Mouse (Mus musculus): ENCODE data around the gene Ifng.
"Not testable (repeated sequence)": the region's sequence is repeated elsewhere in the genome, so short reads cannot be mapped to it uniquely, and the experiment has no call there.

The Ifng gene

DNA sequence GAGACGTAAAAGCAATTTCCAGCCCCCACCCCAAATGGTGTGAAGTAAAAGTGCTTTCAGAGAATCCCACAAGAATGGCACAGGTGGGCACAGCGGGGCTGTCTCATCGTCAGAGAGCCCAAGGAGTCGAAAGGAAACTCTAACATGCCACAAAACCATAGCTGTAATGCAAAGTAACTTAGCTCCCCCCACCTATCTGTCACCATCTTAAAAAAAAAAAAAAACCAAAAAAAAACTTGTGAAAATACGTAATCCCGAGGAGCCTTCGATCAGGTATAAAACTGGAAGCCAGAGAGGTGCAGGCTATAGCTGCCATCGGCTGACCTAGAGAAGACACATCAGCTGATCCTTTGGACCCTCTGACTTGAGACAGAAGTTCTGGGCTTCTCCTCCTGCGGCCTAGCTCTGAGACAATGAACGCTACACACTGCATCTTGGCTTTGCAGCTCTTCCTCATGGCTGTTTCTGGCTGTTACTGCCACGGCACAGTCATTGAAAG is at the start of gene Ifng:
Gene Ifng (plus strand): TSS at position 305 of the 499 bp plus-strand sequence.
- no peak for DNase-seq

DNA sequence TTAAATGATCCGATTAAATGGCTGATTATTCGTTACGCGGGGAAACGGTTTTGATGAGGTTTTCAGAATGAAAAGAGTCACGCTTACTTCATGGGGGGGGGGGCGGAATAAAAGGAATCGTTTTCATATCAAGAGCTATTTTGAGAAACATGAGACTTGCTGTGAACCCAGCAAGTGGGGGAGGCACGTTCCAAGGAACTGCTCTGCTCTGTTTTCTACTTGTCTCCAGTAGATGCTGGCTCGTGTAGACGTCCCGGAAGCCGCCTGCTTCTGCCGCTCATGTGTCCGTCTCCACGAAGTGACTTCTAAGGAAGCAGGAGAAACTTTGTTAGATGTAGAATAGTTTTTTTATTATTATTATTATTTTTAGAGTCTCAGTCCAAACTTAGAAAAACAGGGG is 40.9 kb upstream of the Ifng start:
- peak; percentile 6 to 19 for DNase-seq

DNA sequence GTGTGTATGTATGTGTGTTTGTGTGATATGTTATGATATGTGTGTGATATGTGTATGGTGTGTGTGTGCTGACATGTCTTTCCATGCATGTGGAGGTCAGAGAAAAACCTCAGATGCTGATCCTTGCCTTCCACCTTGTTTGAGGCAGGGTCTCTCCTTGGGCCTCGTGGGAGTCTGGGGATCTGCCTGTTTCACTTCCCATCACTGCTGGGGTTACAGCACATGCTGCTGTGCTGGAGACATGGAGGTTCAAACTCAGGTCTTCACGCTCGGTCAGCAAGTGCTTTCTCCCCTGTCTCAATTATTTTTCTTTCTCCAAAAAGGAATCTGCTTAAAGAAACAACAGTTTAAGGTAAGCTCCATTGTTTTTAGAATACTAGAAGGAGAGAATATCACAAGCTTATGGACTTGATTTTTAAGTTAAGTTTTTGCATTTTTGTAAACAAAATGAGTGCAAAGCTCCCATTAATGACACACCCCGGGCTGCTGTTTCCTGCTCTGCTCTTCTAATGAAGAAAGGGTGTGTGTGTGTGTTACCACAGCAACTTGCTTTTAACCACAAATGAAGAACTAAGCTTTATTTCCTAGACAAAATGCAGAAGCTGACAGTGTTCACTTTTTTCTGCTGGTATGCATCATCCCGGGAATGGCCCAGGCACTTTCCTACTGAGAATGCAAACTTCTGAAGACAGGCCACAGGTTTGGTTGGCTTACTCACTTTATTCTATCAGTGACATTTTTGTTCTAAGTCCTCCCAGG is 34.2 kb upstream of the Ifng start:
- DNase-seq = no peak

DNA sequence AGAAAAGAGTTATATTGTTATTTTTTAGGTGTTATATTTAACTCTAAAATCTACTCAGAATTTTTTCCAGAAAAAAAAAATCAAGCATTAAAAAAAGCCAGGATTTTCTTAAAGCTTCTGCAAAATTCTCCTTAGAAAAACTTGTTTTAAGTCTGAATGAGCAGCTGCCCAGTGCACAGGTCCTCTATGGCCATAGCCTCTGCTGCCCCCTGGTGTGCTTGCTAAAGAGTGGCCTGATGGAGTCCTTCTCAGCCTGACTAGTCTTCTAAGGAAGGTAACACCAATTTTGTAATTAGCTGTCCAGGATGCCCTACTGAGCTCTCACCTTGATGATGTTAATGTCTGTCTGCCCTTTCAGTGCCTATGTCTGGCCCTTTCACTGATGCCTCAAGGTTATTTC is 29.5 kb upstream of the Ifng start:
- no peak for DNase-seq

DNA sequence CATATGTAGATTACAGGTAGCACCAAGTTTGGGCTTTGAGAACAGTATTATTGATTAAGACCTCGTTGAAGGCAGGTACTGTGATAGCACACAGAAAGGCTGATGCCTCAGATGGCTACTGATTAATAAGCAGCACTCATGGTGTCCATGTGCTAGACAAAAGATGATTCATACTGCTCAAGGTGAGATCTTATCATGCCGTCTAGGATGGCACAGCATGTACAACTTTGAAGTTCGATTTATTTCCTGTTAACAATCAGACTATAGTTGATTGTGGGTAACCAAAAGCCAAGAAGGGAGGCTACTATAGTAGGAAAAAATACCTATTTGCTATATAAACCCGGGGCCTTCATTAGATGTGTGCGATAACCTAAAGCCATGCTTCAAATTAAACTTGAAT is 28.1 kb upstream of the Ifng start:
- no peak for DNase-seq

DNA sequence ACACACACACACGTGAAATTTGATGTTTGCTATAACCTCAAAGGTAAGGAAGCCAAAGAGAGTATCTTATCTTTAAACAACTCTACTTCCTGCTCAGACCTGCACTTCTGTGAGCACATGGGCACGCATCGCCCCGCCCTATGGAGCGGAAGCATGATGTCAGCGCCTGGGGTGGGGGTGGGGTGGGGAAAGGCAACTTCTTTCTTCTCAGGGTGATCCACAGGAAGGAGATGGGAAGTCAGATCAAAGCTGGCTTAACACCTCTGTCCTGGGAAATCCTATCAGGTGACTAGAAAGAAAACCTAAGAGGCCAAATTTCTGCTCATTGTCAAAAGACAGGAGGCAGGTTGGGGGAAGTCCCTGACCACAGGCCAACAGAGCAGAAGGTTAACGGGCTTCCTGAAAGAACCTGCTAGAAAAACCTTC is 21.8 kb upstream of the Ifng start:
- peak; percentile 20 to 41 for DNase-seq

DNA sequence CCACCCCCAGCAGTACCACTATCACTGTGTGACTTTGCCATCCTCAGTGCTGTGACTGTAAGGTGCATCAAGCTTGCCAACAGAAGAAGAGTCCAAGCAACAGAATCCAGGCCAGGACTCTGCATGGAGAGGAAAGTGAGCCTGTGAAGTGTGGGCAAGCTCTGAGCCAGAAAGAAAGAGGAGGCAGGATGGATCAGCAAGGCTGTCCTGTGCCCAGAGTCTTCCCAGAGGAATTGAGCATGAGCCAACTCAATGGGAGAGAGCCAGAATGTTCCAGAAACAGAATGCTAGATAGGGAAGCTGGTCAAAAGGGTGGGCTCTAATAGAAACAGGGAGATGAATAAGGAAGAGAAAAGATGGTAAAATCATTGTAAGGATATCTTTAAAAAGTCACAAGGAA is 19.9 kb upstream of the Ifng start:
- peak; percentile 84 to 88 for DNase-seq

DNA sequence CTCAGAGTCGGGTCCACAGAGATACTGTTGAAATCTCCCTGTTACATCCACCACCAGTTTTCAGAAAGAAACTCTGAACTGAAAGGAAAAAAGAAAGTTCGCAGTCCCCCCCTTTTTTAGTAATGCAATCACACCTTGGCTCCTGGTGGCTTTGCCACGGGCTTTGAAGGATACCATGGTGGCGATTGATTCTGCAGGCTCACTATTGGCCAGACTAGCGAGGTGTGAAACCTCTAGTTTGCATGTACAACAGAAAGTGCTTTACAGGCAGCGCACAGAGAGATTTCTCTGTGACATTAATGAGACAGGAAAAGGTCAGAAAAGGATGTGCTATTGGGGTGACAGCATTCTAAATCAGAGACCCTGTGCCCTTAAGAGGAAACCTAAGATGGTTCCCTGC is 5.3 kb upstream of the Ifng start:
- DNase-seq = no peak

DNA sequence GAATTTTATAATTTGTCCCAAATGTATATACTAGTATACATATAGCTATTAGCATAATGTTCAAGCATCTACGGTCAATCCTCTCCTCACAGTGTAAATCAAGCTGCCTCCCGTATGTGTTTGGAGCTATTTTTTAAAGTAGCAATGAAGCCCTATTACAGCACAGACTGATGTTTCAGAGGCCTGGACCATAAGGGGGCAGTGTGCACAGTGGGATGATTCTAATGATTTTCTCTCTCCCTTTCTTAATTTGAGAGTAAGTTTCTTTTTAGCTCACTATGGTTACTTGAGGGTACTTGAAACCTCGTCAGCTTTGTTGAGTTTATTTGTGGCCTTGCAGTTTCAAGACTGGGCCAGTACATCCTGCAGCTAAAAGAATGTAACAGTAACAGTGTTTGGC is 1.1 kb downstream of the Ifng start:
- DNase-seq = peak in 1 of 2 experiments; percentile 19

DNA sequence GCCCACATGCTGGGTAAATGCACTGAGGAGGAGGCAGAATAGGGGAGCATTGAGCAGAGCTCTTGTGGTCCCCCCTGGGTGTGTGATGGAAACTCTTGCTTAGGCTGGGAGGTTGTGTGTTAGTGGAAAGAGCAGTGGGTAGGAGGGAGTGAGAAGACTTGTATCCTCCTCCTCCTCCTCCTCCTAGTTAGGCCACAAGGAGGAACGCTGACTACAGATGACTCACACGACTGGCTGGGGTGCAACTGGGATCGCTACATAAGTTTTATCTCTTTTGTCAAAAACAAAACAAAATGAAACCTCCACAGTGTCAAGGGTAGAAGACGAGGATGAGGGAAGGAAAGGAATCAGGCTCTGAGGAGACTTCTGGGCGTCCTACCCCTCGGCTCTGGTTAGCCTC is 2.2 kb downstream of the Ifng start:
- DNase-seq = no peak

DNA sequence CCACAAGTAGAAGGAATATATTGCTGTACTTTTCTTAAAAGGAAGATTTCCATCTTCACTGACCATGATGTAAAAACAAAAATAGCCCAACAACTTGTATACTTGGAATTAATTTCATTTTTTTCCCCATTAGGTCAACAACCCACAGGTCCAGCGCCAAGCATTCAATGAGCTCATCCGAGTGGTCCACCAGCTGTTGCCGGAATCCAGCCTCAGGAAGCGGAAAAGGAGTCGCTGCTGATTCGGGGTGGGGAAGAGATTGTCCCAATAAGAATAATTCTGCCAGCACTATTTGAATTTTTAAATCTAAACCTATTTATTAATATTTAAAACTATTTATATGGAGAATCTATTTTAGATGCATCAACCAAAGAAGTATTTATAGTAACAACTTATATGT is 4.2 kb downstream of the Ifng start:
- peak in 1 of 2 experiments; percentile 13 for DNase-seq

DNA sequence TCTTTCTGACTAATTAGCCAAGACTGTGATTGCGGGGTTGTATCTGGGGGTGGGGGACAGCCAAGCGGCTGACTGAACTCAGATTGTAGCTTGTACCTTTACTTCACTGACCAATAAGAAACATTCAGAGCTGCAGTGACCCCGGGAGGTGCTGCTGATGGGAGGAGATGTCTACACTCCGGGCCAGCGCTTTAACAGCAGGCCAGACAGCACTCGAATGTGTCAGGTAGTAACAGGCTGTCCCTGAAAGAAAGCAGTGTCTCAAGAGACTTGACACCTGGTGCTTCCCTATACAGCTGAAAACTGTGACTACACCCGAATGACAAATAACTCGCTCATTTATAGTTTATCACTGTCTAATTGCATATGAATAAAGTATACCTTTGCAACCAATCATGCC is 4.7 kb downstream of the Ifng start:
- DNase-seq = no peak

DNA sequence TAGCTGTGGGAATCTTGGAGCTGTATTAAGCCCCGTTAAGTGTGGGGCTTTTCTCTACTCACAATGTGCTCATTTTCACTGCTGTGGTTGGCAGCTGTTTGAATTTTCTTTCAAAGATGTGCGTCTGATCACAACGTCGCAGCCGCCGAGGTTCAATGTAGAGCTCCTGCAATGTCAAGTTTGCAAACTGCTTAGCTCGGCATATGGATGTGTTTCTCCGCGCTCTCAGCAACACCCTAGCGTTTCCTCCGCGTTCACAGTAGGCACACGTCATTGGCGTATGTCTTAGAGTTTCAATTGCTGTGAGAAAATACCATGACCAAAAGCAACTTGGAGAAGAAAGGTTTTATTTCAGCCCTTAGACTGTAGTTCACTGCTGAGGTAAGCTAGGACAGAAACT is 5.1 kb downstream of the Ifng start:
- no peak for DNase-seq

DNA sequence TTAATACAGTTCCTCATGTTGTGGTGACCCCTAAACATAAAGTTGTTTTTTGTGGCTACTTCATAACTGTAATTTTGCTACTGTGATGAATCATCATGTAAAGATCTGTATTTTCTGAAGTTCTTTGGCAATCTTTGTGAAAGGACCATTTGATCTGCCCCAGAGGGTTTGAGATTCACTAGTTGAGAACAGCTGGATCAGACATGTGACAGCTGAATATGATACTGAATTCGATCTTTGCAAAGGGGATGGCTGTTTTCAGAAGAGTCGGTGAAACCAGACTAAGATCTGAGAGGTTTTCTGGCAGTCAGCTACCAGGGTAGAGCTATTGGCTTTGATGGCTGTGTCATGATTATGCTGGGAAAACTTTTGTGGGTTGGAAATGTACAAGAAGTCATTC is 10.9 kb downstream of the Ifng start:
- no peak for DNase-seq

DNA sequence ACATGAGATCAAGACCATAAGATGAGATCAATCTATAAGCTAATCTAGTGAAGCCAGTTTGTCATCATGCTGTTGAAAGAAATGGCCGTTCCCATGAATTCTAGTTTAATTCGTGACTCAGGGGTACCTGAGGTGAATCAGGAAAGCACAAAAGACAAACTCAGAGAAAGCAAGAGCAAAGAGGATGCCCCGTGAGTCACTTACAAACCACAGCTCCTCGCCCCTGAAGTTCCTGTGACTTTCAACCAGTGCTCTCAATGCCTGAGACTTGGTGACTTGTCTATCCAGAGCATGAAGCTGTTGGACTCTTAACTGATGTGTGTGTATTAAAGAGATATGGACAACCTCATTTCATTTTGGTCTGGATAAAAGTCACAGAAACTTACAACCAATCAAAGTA is 17.9 kb downstream of the Ifng start:
- DNase-seq = no peak

DNA sequence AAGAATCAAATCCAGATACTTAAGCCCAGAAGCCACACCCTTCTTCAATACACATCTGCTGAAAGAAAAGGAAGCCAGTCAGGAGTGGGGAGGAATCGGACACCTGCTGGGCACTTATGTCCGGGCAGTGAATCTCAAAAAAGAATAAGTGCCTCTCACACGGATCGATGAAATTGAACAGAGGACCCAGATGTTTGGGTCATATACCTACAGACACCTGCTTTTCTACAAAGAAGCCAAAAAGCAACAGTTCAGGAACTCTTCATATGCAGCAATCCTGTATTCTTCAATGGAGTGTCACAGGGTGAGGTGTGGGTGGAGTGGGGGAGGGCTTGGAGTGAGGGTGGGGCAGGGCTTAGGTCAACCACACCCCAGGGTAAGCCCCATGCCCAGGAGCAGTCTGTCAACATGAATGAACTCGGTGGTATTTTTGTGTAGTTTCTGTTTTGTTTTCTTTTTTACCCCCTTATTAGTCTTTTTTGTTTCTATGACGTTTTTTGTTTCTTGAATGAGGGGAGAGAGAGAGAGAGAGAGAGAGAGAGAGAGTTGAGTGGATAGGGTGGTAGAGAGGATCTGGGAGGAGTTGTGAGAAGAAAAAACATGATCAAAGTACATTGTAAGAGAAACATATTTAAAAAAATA is 20.4 kb downstream of the Ifng start:
- no peak for DNase-seq

DNA sequence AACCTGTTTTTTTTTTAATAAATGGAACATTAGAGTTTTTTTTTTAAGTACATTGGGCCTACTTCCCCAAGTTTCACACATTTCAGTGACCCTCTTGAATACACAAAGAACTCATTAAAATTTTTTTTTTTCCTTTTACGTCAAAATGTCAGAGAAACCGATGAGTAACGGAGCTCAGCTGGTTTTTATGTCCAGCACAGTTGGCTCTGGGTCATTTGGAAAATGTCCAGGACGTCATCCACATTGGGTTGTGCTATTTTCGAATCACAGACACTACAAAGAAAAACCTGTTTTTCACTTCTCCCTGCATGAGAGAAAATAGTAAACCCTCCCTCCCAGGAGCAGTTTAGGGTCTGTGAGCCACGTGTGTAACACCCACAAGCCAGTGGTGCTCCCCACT is 25.6 kb downstream of the Ifng start:
- peak; percentile 56 to 71 for DNase-seq

DNA sequence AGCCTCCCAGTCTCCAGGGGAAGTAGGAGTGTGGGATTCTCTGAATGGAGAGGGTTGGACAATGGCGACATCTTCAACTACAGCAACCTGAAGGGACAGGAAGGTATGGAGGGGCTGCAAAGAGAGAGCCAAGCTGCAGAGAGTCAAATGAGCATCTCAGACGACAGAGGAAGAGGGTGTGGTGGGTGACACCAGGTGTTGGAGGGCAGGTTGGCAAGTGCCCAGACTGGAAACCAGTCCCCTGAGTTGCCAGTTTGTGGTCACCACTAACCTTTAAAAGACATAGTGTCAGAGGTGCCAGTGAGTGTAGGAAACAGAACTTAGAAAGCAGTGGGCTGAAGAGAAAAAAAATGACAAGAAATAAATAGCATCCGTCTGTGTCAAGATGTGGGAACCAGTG is 28.2 kb downstream of the Ifng start:
- no peak for DNase-seq

DNA sequence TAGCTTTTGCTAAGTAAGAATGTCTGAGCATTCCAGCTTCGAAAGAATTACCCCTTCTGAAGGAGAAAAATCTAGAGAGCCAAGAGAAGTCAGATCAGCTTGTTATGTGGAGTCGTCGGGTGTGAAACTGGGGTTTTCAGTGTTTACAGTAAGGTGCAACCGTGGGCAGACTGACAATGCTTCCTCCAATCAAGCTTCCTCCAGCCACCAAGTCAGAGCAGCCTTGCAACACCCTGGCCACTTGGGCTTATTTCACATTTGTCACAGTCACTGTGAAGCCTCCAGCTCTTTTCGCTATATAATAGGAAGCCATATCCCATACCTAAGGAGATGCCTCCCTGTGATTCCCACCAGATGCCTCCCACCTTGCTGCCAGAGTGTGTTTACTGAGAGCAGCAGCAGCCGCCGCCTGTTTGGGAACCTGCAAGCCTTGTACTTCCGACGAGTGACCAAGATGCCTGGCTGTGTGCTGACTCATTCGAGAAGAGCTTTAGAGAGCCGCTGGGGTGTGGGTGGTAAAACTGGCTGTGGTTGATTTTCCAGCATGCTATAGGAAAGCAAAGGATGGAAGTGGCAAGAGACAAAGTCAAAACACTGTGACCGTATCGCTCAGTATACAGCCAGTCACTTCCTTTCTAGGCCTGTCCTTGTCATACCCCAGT is 29.6 kb downstream of the Ifng start:
- no peak for DNase-seq

DNA sequence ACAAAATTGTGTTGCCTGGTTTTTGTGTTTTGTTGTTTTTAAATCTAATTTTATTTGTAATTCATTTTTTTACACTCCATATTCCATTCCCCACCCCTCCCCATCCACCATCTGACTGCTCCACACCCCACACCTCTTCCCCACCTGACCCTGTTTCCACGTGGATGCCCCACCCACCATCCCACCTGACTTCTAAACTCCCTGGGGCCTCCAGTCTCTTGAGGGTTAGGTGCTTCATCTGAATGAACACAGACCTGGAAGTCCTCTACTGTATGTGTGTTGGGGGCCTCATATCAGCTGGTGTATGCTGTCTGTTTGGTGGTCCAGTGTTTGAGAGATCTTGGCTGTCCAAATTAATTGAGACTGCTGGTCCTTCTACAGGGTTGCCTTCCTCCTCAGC is 32.0 kb downstream of the Ifng start:
- DNase-seq = not testable (repeated sequence)

DNA sequence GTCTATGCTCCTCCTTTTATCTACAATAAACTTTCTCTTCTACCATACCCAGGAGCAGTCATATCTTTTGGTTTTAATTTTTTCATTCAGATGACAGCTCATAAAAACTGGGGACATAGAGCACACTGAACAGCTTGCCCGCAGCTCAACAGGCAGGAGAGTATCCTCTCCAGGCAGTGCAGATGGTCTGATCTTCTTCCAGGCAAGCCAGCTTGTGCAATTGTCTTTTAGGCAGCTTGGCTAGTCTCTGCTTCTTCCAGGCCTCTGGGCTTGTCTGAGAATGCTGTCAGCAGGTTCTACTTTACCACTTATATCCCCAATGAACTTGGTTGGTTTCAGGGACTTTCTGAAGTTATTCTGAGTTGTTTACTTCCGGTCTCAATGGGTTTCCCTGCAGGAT is 35.9 kb downstream of the Ifng start:
- peak; percentile 61 to 75 for DNase-seq

DNA sequence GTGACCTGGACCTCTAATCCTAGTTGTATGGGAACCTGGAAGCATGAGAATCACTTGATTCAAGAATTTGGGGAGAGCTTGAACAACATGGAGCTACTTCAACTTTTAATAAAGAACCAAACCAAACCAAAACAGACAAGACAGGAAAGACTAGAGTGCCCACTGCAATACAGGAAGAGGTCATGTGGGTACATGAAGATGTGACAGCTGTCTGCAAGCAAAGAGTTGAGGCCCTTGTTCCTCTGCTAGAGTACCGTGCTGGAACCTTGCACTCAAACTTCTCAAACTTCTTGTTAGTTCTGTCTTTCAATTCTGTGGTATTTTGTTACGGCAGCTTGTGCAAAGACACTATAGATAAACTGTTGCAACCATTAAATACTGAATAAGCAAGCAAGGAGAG is 36.5 kb downstream of the Ifng start:
- no peak for DNase-seq

DNA sequence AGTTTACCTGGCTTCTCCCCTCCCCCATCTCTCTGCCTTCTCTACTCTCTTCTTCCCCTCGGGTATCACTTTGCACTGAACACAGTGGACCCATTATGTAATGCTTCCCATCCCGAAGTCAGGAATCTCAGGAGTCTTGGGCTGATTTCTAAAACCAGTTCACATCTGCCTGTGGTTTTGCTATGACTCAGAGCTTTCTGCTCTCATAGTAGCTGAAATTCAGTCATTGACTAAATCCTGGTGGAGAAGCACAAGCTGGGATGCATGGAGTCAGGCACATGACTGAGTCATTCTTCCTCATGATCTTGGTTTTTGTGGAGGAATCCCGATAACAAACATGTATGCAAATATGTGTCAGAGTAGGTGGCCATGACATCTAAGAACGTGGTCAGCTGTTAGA is 38.4 kb downstream of the Ifng start:
- no peak for DNase-seq

DNA sequence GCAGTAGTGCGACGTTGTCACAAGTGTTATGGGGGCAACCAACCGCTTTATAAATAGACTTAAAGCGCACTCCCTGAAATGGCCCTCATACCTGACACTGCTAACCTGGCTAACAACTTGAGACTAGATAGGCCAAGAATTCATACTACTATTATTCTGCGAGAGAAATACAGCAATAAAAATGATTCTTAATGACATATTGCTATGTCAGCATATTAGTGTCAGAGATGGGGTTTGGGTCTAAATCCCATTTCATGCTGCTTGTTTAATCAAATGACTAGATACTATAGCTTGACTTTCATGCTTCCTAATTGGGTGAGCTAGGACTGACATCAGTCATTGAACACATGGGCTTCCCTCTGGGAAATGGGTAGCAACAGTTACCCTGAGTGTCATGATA is 39.3 kb downstream of the Ifng start:
- no peak for DNase-seq
